8 mouse cellular contexts compared by ENCODE assay signal in genomic region chr3:52267652-52268486, GRCm38 (mm10). TPM values are rescaled to one million over a fixed set of nuclear protein-coding genes. Genes with fewer than 3 reads are reported as not detected.
DNase-seq lines count a peak whose midpoint lies in the region; ATAC-seq and TF ChIP-seq lines count a peak whose summit lies in the region.

Foxo1 (plus strand) TSS chr3:52268336.

- peak within 1 kb of the TSS; percentile 98 for H3K27ac ChIP-seq in bone marrow, adult 2 months (ENCODE audit: control insufficient read depth, insufficient read depth, low read depth, low read length, poor library complexity)
- peak within 1 kb of the TSS; percentile 86 for H3K27ac ChIP-seq in embryonic facial prominence, embryonic 14.5 days (replicated peaks; ENCODE audit: low read depth, low read length)

- peak; percentile 95 for ATAC-seq in embryonic facial prominence, embryonic 14.5 days (ENCODE audit: low read depth)
- ATAC-seq in monocyte, adult 5-6 weeks (replicated peaks; ENCODE audit: insufficient number of reproducible peaks, low FRiP score, low TSS enrichment, poor library complexity, severe bottlenecking), result peak; percentile 57

- H3K4me2 ChIP-seq in embryonic facial prominence, embryonic 14.5 days (ENCODE audit: low read depth, low read length), result peak within 1 kb of the TSS; percentile 95

- H3K4me1 ChIP-seq in bone marrow, adult 2 months (ENCODE audit: control insufficient read depth, insufficient read depth, low read length), result no peaks in the 10 kb centered on the region; the same call in 1 of the 2 replicates
- H3K4me1 ChIP-seq in embryonic facial prominence, embryonic 14.5 days (ENCODE audit: control insufficient read depth, insufficient read depth, low read length), result peaks cover 13% of the 10 kb centered on the region

- H3K27me3 ChIP-seq in embryonic facial prominence, embryonic 14.5 days (replicated peaks; ENCODE audit: control insufficient read depth, insufficient read depth, low read length), result peaks cover 14% of the 10 kb centered on the region

- TF ChIP-seq POLR2A in bone marrow, adult 2 months (IDR thresholded peaks at IDR 0.05; ENCODE audit: borderline replicate concordance, control insufficient read depth, low read depth, low read length), result peak; percentile 85; the same call in 1 of the 2 replicates

- H3K4me3 ChIP-seq in bone marrow, adult 2 months (replicated peaks; ENCODE audit: control insufficient read depth, low read depth, low read length), result peak within 1 kb of the TSS; percentile 72
- H3K4me3 ChIP-seq in embryonic facial prominence, embryonic 14.5 days (ENCODE audit: low read depth, low read length), result peak within 1 kb of the TSS; percentile 93

- DNase-seq in 416B (ENCODE audit: low read depth) (peak; percentile 85), liver (peak; percentile 91)
- peak; percentile 92 for DNase-seq in embryonic facial prominence, embryonic 14.5 days (ENCODE audit: low spot score)
- peak; percentile 86 for DNase-seq in heart, adult 8-10 months (ENCODE audit: low spot score)
- DNase-seq in kidney, adult 9 months, result peak; percentile 84
- peak; percentile 83 to 84 for DNase-seq in spleen, postnatal 36 days (ENCODE audit: low spot score in 2 of 2)

- H3K36me3 ChIP-seq in embryonic facial prominence, embryonic 14.5 days (ENCODE audit: control insufficient read depth, insufficient read depth, low read length), result no peaks in the 10 kb centered on the region

- H3K9me3 ChIP-seq in embryonic facial prominence, embryonic 14.5 days (ENCODE audit: control insufficient read depth, low read length), result no peaks in the 10 kb centered on the region

- WGBS in bone marrow, adult 2 months, result under 1% methylated on average over 85 of the region's 85 CpGs
- under 1% methylated on average over 65 of the region's 85 CpGs for whole genome bisulfite sequencing in embryonic facial prominence, embryonic 14.5 days

- H3K9ac ChIP-seq in embryonic facial prominence, embryonic 14.5 days (ENCODE audit: low read depth, low read length), result peak within 1 kb of the TSS; percentile 83

- TF ChIP-seq CTCF in bone marrow, adult 2 months (IDR thresholded peaks at IDR 0.05; ENCODE audit: control insufficient read depth, insufficient read depth, low read length), result no peak

RNA-seq across cellular contexts. Expression of gene Foxo1, which starts in this region (rescaled TPM):
- polyA plus RNA-seq in bone marrow, adult 2 months (2011; ENCODE audit: insufficient read depth, insufficient read length, low replicate concordance, missing spikeins), result 4.1 and 6.3 TPM in 2 replicates
- 8.2 and 9.0 TPM in 2 replicates for polyA plus RNA-seq in embryonic facial prominence, embryonic 14.5 days (2014; fragmentation: Nextera tagmentation; extraction: Ambion mirVana)
- total RNA-seq in heart, adult 8-10 months (2022), result 10 to 100 TPM in 3 of 4 experiments, 1 to 10 TPM in 1; 9.4 to 11.7 (median 10.8) TPM
- 7.4 to 10.3 TPM (median 8.6 TPM) in 3 replicates for total RNA-seq in monocyte, adult 5-6 weeks (2017)

Comparison
In these comparisons a context has a peak if more than half of its experiments do, and no peak if none do; other contexts are left out.
1. Peak in every context shown above with its lines: DNase-seq, ATAC-seq, H3K4me3 ChIP-seq and H3K27ac ChIP-seq.